Mouse (Mus musculus) myocyte (in vitro differentiated cells): ENCODE results near the gene Myom1. TPM values are rescaled to one million over a fixed set of nuclear protein-coding genes. Genes with fewer than 3 reads are reported as not detected.

Experiments used
- H3K27me3 ChIP-seq: one replicate; pipeline ENCODE4 v1.6.1; 2011; ENCODE audit not compliant: control insufficient read depth, insufficient read depth, insufficient read length
- H3K36me3 ChIP-seq: one replicate; pipeline ENCODE4 v1.6.1; 2011; ENCODE audit not compliant: control insufficient read depth, insufficient read depth
- H3K4me2 ChIP-seq: one replicate; pipeline ENCODE4 v1.6.1; 2011; ENCODE audit warnings: low read depth, control low read depth
- H3K4me3 ChIP-seq: one replicate; pipeline ENCODE4 v1.5.1; 2011; ENCODE audit warnings: mild to moderate bottlenecking, control low read depth, moderate library complexity
- H3K79me2 ChIP-seq: one replicate; pipeline ENCODE4 v1.6.1; 2011; ENCODE audit not compliant: control insufficient read depth, insufficient read depth
- H3ac ChIP-seq: one replicate; pipeline ENCODE4 v1.6.1; 2011; ENCODE audit not compliant: control insufficient read depth, insufficient read length
- CEBPB ChIP-seq: IDR thresholded peaks from 2 replicates; pipeline ENCODE4 v1.6.1; 2011; ENCODE audit warnings: mild to moderate bottlenecking, moderate library complexity; ENCODE audit not compliant: poor library complexity, insufficient read depth, severe bottlenecking
- E2F4 ChIP-seq: IDR thresholded peaks from one replicate; pipeline ENCODE4 v1.6.1; 2011; ENCODE audit warnings: mild to moderate bottlenecking, control low read depth, moderate library complexity; ENCODE audit not compliant: insufficient read depth
- MAX ChIP-seq: IDR thresholded peaks from one replicate; pipeline ENCODE4 v1.6.1; 2011; ENCODE audit warnings: low read depth, mild to moderate bottlenecking, control low read depth
- MYOD1 ChIP-seq, 3 experiments: IDR thresholded peaks; one replicate each; pipeline ENCODE4 v1.6.1; 2011; ENCODE audit warnings: control low read depth in 2 of 3, low read depth in 2 of 3, mild to moderate bottlenecking in 2 of 3, moderate library complexity in 1 of 3; ENCODE audit not compliant: insufficient read length in 2 of 3, control insufficient read depth in 1 of 3
- MYOG ChIP-seq, 3 experiments: IDR thresholded peaks; one replicate each; pipeline ENCODE4 v1.6.1; 2011; ENCODE audit warnings: control low read depth in 2 of 3, low read depth in 2 of 3, mild to moderate bottlenecking in 2 of 3; ENCODE audit not compliant: insufficient read length in 2 of 3, control insufficient read depth in 1 of 3, insufficient read depth in 1 of 3
- POLR2A ChIP-seq: IDR thresholded peaks from one replicate; pipeline ENCODE4 v1.6.1; 2011; ENCODE audit warnings: low read depth, mild to moderate bottlenecking, control low read depth, moderate library complexity; ENCODE audit not compliant: insufficient read length
- POLR2AphosphoS2 ChIP-seq: IDR thresholded peaks from one replicate; pipeline ENCODE4 v1.6.1; 2011; ENCODE audit warnings: low read depth, control low read depth; ENCODE audit not compliant: insufficient read length
- REST ChIP-seq: IDR thresholded peaks from one replicate; pipeline ENCODE4 v1.6.1; 2011; ENCODE audit warnings: mild to moderate bottlenecking, control low read depth, moderate library complexity; ENCODE audit not compliant: insufficient read depth, insufficient read length
- SRF ChIP-seq: IDR thresholded peaks from one replicate; pipeline ENCODE4 v1.6.1; 2011; ENCODE audit warnings: low read depth; ENCODE audit not compliant: control insufficient read depth, insufficient read length
- TCF12 ChIP-seq: IDR thresholded peaks from one replicate; pipeline ENCODE4 v1.6.1; 2011; ENCODE audit warnings: mild to moderate bottlenecking, control low read depth; ENCODE audit not compliant: poor library complexity, insufficient read depth, severe bottlenecking
- TCF3 ChIP-seq: IDR thresholded peaks from one replicate; pipeline ENCODE4 v1.6.1; 2011; ENCODE audit warnings: low read depth, control low read depth; ENCODE audit not compliant: insufficient read length
- USF1 ChIP-seq: IDR thresholded peaks from one replicate; pipeline ENCODE4 v1.6.1; 2011; ENCODE audit warnings: low read depth, mild to moderate bottlenecking, control low read depth, moderate library complexity
- polyA plus RNA-seq: library from polyadenylated mRNA; unstranded; fragments of >200 nt; fragmentation: generic; extraction: Trizol; gene quantifications from one replicate; pipeline ENCODE4 v1.2.1, GENCODE M21; 2012; ENCODE audit warnings: missing spikeins

Myom1 gene
- polyA plus RNA-seq, 1 experiment: 52.7 TPM

DNA sequence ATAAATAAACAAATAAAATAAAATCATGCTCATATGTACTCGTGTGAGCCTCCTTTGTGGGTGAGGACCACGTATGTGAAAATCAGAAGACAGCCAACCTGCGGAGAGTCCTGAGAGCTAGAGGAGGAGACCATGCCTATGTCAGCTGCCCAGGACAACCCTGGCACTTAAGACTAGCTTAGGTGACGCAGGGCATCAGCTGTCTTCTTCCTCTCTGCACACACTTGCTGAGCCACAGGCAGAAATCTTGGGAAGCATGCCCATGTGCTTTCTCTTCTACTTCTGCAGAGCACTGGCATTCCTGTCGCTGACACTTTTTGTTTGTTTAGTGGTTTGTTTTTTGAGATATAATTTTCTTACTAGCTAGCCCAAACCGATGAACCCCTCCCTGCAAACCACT is 6.9 kb upstream of the Myom1 start:
- H3K36me3 ChIP-seq: peaks cover 38% of the 10 kb centered on the region
- H3ac ChIP-seq: no peak overlapping the region
- H3K4me3 ChIP-seq: peak overlapping the region; percentile 85
- TF ChIP-seq TCF3 (peak; percentile 42), CEBPB (no peak), POLR2AphosphoS2 (peak; percentile 46), MYOD1 (IDR thresholded peaks at IDR 0.05; ENCODE audit: control insufficient read depth in 1 of 3, insufficient read length in 2 of 3, low read depth in 2 of 3) (peak in 2 of 3 experiments; percentile 74 to 81), MYOG (IDR thresholded peaks at IDR 0.05; ENCODE audit: control insufficient read depth in 1 of 3, insufficient read depth in 1 of 3, insufficient read length in 2 of 3, low read depth in 2 of 3) (peak; percentile 45 to 91 (median 81)), REST (no peak), TCF12 (no peak), SRF (no peak), MAX (no peak), USF1 (no peak), POLR2A (no peak)
- H3K4me2 ChIP-seq: peak overlapping the region; percentile 56
- no peaks in the 10 kb centered on the region for H3K27me3 ChIP-seq
- H3K79me2 ChIP-seq: peaks cover 74% of the 10 kb centered on the region

GRCm38 (mm10) chr17:70997836-70998235 is 4.6 kb upstream of the Myom1 start:
- Histone ChIP-seq H3K27me3 (no peaks in the 10 kb centered on the region), H3K36me3 (peaks cover 35% of the 10 kb centered on the region), H3K79me2 (peaks cover 76% of the 10 kb centered on the region), H3ac (no peak overlapping the region), H3K4me3 (peak overlapping the region; percentile 85), H3K4me2 (peak overlapping the region; percentile 91)
- no peak for TF ChIP-seq SRF
- no peak for TF ChIP-seq MYOD1 (IDR thresholded peaks at IDR 0.05; ENCODE audit: control insufficient read depth in 1 of 3, insufficient read length in 2 of 3, low read depth in 2 of 3)

GRCm38 (mm10) chr17:70998400-70998975 is 3.9 kb upstream of the Myom1 start:
- Histone ChIP-seq H3K79me2 (peaks cover 73% of the 10 kb centered on the region), H3ac (no peak overlapping the region), H3K4me2 (peak overlapping the region; percentile 91), H3K27me3 (no peaks in the 10 kb centered on the region), H3K4me3 (peak overlapping the region; percentile 85), H3K36me3 (peaks cover 30% of the 10 kb centered on the region)
- no peak for TF ChIP-seq E2F4
- TF ChIP-seq POLR2AphosphoS2: peak; percentile 29

GRCm38 (mm10) chr17:70999187-70999586 is 3.2 kb upstream of the Myom1 start:
- peak overlapping the region; percentile 85 for H3K4me3 ChIP-seq
- H3ac ChIP-seq: no peak overlapping the region
- H3K4me2 ChIP-seq: peak overlapping the region; percentile 91
- TF ChIP-seq MYOG (IDR thresholded peaks at IDR 0.05; ENCODE audit: control insufficient read depth in 1 of 3, insufficient read depth in 1 of 3, insufficient read length in 2 of 3, low read depth in 2 of 3) (peak in 1 of 3 experiments; percentile 11), POLR2A (peak; percentile 11), TCF3 (no peak), MYOD1 (IDR thresholded peaks at IDR 0.05; ENCODE audit: control insufficient read depth in 1 of 3, insufficient read length in 2 of 3, low read depth in 2 of 3) (peak in 2 of 3 experiments; percentile 27 to 46), TCF12 (no peak), CEBPB (peak; percentile 23; the same call in 1 of the 2 replicates)
- no peaks in the 10 kb centered on the region for H3K27me3 ChIP-seq
- peaks cover 73% of the 10 kb centered on the region for H3K79me2 ChIP-seq
- peaks cover 26% of the 10 kb centered on the region for H3K36me3 ChIP-seq

DNA sequence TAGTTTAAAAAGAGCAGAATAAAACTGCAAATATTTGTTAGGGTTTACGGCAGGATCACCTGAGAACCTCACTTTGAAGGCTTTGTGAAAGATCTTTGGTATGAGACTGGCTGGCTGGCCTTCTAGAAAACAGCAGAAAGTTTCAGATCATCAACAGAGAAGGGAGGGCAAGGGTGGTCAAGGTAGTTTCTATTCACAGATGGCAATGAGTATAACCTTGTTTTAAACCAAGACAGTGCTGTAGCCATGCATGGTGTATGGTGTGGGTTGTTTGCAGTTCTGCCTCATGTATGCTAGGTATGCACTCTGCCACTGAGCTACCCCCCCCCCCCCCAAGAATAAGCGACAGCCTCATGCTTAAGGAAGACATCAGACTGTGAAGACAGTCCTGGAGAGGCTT is 2.2 kb upstream of the Myom1 start:
- TF ChIP-seq POLR2A: peak; percentile 38
- peak; percentile 39 for TF ChIP-seq POLR2AphosphoS2
- no peak for TF ChIP-seq TCF12
- Histone ChIP-seq H3K4me3 (peak overlapping the region; percentile 85), H3K36me3 (peaks cover 19% of the 10 kb centered on the region)

GRCm38 (mm10) chr17:71001067-71001466 is 1.4 kb upstream of the Myom1 start:
- peaks cover 58% of the 10 kb centered on the region for H3K79me2 ChIP-seq
- peak overlapping the region; percentile 99 for H3ac ChIP-seq
- TF ChIP-seq POLR2AphosphoS2 (no peak), TCF12 (no peak), MYOG (IDR thresholded peaks at IDR 0.05; ENCODE audit: control insufficient read depth in 1 of 3, insufficient read depth in 1 of 3, insufficient read length in 2 of 3, low read depth in 2 of 3) (no peak), REST (no peak), MAX (no peak), CEBPB (no peak), USF1 (no peak), TCF3 (no peak), SRF (no peak), MYOD1 (IDR thresholded peaks at IDR 0.05; ENCODE audit: control insufficient read depth in 1 of 3, insufficient read length in 2 of 3, low read depth in 2 of 3) (no peak), E2F4 (no peak), POLR2A (no peak)
- no peaks in the 10 kb centered on the region for H3K27me3 ChIP-seq
- peak overlapping the region; percentile 85 for H3K4me3 ChIP-seq
- H3K4me2 ChIP-seq: peak overlapping the region; percentile 91
- peaks cover 10% of the 10 kb centered on the region for H3K36me3 ChIP-seq

More for the DNA sequence above, 2.2 kb upstream of the Myom1 start:
- Histone ChIP-seq H3ac (no peak overlapping the region), H3K79me2 (peaks cover 66% of the 10 kb centered on the region), H3K27me3 (no peaks in the 10 kb centered on the region), H3K4me2 (peak overlapping the region; percentile 91)
